Mouse (Mus musculus) embryonic fibroblast, embryonic 13.5 days (primary cell): ENCODE data around the gene Mettl17.

ENCODE experiments used
- CTCF ChIP-seq: IDR thresholded peaks from 2 replicates; pipeline ENCODE4 v1.5.1; 2011; ENCODE audit warnings: mild to moderate bottlenecking, control low read depth, low read length, moderate library complexity, borderline replicate concordance; ENCODE audit not compliant: insufficient read depth
- POLR2A ChIP-seq: IDR thresholded peaks from 2 replicates; pipeline ENCODE4 v1.6.1; 2011; ENCODE audit warnings: low read depth, mild to moderate bottlenecking, control low read depth, low read length, moderate library complexity

- TF ChIP-seq CTCF (no peak), POLR2A (no peak)
Observed at GRCm38 (mm10) chr14:51842781-51843180, 41.9 kb upstream of the Mettl17 start.
